In the genomic region with DNA sequence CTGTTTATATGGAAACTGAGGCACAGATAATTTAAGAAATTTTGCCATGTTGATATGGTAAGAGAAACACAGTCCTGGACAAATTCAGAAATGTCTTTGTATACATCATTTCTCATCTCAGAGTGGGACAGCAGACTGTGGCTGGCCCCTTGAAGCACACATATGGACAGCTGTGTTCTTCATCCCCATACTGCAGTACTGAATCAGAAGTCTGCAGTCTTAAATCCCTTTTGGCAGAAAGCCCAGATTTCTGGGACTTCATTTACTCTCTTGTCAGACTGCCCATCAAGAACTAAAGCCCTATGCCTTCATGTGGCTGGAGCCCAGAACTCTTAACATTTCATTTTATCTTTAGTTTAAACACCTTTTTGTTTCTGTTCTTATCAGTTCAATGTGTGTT, we compare ENCODE assay signal across 13 mouse cellular contexts.
DNase-seq lines count a peak whose midpoint lies in the region; ATAC-seq and TF ChIP-seq lines count a peak whose summit lies in the region.
"Had no signal": no experiment of that assay in that cellular context is flagged by ENCODE, and none has a peak within 500 bp of the region (broad histone marks: within the 10 kb centered on the region; RNA-seq: fewer than 3 reads in every experiment).

No protein-coding gene starts in this region.

- no peaks in the 10 kb centered on the region for H3K27me3 ChIP-seq in intestine, embryonic 15.5 days (replicated peaks)
- H3K27me3 ChIP-seq in intestine, postnatal 0 days (replicated peaks; ENCODE audit: control insufficient read depth, insufficient read depth, low read length) = no peaks in the 10 kb centered on the region
- no peaks in the 10 kb centered on the region for H3K27me3 ChIP-seq in embryonic facial prominence, embryonic 14.5 days (replicated peaks; ENCODE audit: control insufficient read depth, insufficient read depth, low read length)
- H3K27me3 ChIP-seq: CH12.LX; limb, embryonic 12.5 days had no signal

- DNase-seq in 416B (ENCODE audit: low read depth) = peak; percentile 3
- peak; percentile 92 for DNase-seq in embryonic facial prominence, embryonic 14.5 days (ENCODE audit: low spot score)
- peak; percentile 37 for DNase-seq in mesoderm, embryonic 11.5 days (ENCODE audit: low read depth, low spot score)
- DNase-seq in right cerebral cortex, adult 18-20 months = no peak
- DNase-seq in heart, postnatal 10 days = no peak
- DNase-seq: cerebellum, adult 8-10 months; kidney, postnatal 10 days; thymus, postnatal 36 days had no signal

- no peak for TF ChIP-seq CTCF in intestine, postnatal 0 days (IDR thresholded peaks at IDR 0.05; ENCODE audit: low read depth)

- intact Hi-C loops in heart, postnatal 10 days (cut with DNase I) = no loop called here

- no peak overlapping the region for H3K27ac ChIP-seq in intestine, embryonic 15.5 days
- H3K27ac ChIP-seq in intestine, postnatal 0 days (ENCODE audit: low read depth, low read length) = no peak overlapping the region
- no peak overlapping the region for H3K27ac ChIP-seq in embryonic facial prominence, embryonic 14.5 days (replicated peaks; ENCODE audit: low read depth, low read length)
- H3K27ac ChIP-seq: limb, embryonic 12.5 days; macrophage had no signal

- no peaks in the 10 kb centered on the region for H3K9me3 ChIP-seq in intestine, embryonic 15.5 days
- H3K9me3 ChIP-seq in intestine, postnatal 0 days (ENCODE audit: control insufficient read depth) = no peaks in the 10 kb centered on the region
- H3K9me3 ChIP-seq in embryonic facial prominence, embryonic 14.5 days (ENCODE audit: control insufficient read depth, low read length) = no peaks in the 10 kb centered on the region
- H3K9me3 ChIP-seq: limb, embryonic 12.5 days had no signal

- no peaks in the 10 kb centered on the region for H3K36me3 ChIP-seq in intestine, embryonic 15.5 days
- H3K36me3 ChIP-seq in intestine, postnatal 0 days (ENCODE audit: control insufficient read depth, insufficient read depth) = no peaks in the 10 kb centered on the region
- H3K36me3 ChIP-seq in embryonic facial prominence, embryonic 14.5 days (ENCODE audit: control insufficient read depth, insufficient read depth, low read length) = no peaks in the 10 kb centered on the region
- H3K36me3 ChIP-seq: limb, embryonic 12.5 days had no signal

- no peak overlapping the region for H3K9ac ChIP-seq in intestine, embryonic 15.5 days
- H3K9ac ChIP-seq in intestine, postnatal 0 days (ENCODE audit: low read depth, low read length) = no peak overlapping the region
- no peak overlapping the region for H3K9ac ChIP-seq in embryonic facial prominence, embryonic 14.5 days (ENCODE audit: low read depth, low read length)
- H3K9ac ChIP-seq: limb, embryonic 12.5 days had no signal

- H3K4me3 ChIP-seq in intestine, embryonic 15.5 days (replicated peaks) = no peak overlapping the region
- no peak overlapping the region for H3K4me3 ChIP-seq in intestine, postnatal 0 days (ENCODE audit: low read depth, low read length)
- H3K4me3 ChIP-seq in embryonic facial prominence, embryonic 14.5 days (ENCODE audit: low read depth, low read length) = no peak overlapping the region
- H3K4me3 ChIP-seq: limb, embryonic 12.5 days had no signal

- ATAC-seq in intestine, embryonic 15.5 days = 0 out of 2 replicates have a peak, but pooled peaks have one; percentile 47
- no peak for ATAC-seq in intestine, postnatal 0 days
- no peak for ATAC-seq in embryonic facial prominence, embryonic 14.5 days (ENCODE audit: low read depth)

- H3K4me2 ChIP-seq in intestine, embryonic 15.5 days (replicated peaks) = no peak overlapping the region
- H3K4me2 ChIP-seq in intestine, postnatal 0 days (replicated peaks; ENCODE audit: low read depth) = no peak overlapping the region
- no peak overlapping the region for H3K4me2 ChIP-seq in embryonic facial prominence, embryonic 14.5 days (ENCODE audit: low read depth, low read length)
- H3K4me2 ChIP-seq: limb, embryonic 12.5 days had no signal

- H3K4me1 ChIP-seq in intestine, embryonic 15.5 days (replicated peaks) = no peaks in the 10 kb centered on the region
- no peaks in the 10 kb centered on the region for H3K4me1 ChIP-seq in intestine, postnatal 0 days (replicated peaks; ENCODE audit: control insufficient read depth, insufficient read depth, low read length)
- H3K4me1 ChIP-seq in embryonic facial prominence, embryonic 14.5 days (ENCODE audit: control insufficient read depth, insufficient read depth, low read length) = no peaks in the 10 kb centered on the region
- H3K4me1 ChIP-seq: limb, embryonic 12.5 days had no signal

Comparison
In these comparisons a context has a peak if more than half of its experiments do, and no peak if none do; other contexts are left out.
1. DNase-seq: peak in 416B (single experiment), embryonic facial prominence, embryonic 14.5 days (single experiment) and mesoderm, embryonic 11.5 days (single experiment); none in right cerebral cortex, adult 18-20 months (single experiment) and heart, postnatal 10 days (0 of 2).